Mouse (Mus musculus): ENCODE measurements around the gene Dus2.

GRCm38 (mm10) chr8:105957813-105958212 is 33.3 kb upstream of the Dus2 start:
- peak; percentile 23 for TF ChIP-seq CTCF (IDR thresholded peaks at IDR 0.05; ENCODE audit: control insufficient read depth, insufficient read depth, insufficient read length)
- TF ChIP-seq MAX (IDR thresholded peaks at IDR 0.05) = no peak
- TF ChIP-seq CEBPB (IDR thresholded peaks at IDR 0.05; ENCODE audit: low read depth) = no peak
- TF ChIP-seq USF1 (IDR thresholded peaks at IDR 0.05; ENCODE audit: low read depth) = no peak
- no peak for TF ChIP-seq MYOD1 (IDR thresholded peaks at IDR 0.05; ENCODE audit: control insufficient read depth, insufficient read length, low read depth)

Data from C2C12 (cell line).